Mouse (Mus musculus) hindbrain, embryonic 10.5 days (tissue): ENCODE measurements around the gene Psmb8. TPM values are rescaled to one million over a fixed set of nuclear protein-coding genes. Genes with fewer than 3 reads are reported as not detected.

ENCODE experiments used
- DNase-seq: peaks from one replicate; pipeline ENCODE4 v3.0.0-alpha.2; 2017; ENCODE audit warnings: low spot score
- H3K27ac ChIP-seq: fragments of 300-500 bp; sonication (generic); 2 replicates; pipeline ENCODE4 v1.5.1; 2016; ENCODE audit warnings: mild to moderate bottlenecking, moderate library complexity
- H3K27me3 ChIP-seq: fragments of 300-500 bp; sonication (generic); 2 replicates; pipeline ENCODE4 v1.6.1; 2016; ENCODE audit warnings: mild to moderate bottlenecking; ENCODE audit not compliant: poor library complexity, insufficient read depth, severe bottlenecking
- H3K36me3 ChIP-seq: fragments of 300-500 bp; sonication (generic); 2 replicates; pipeline ENCODE4 v1.6.1; 2016; ENCODE audit warnings: mild to moderate bottlenecking, moderate library complexity
- H3K4me1 ChIP-seq: fragments of 300-500 bp; sonication (generic); replicated peaks from 2 replicates; pipeline ENCODE4 v1.6.1; 2016; ENCODE audit warnings: mild to moderate bottlenecking
- H3K4me3 ChIP-seq: fragments of 300-500 bp; sonication (generic); 2 replicates; pipeline ENCODE4 v1.5.1; 2016; ENCODE audit warnings: mild to moderate bottlenecking, moderate library complexity
- H3K9me3 ChIP-seq: fragments of 300-500 bp; sonication (generic); 2 replicates; pipeline ENCODE4 v1.6.1; 2016; ENCODE audit warnings: mild to moderate bottlenecking, moderate library complexity
- WGBS: fragments of 180-500 bp; shearing (Covaris S2); methylation state at CpG from one replicate; pipeline ENCODE4 v1.1.7; 2016; 5-methylcytosine and 5-hydroxymethylcytosine counted together
- polyA plus RNA-seq: library from polyadenylated mRNA; unstranded; fragments of >200 nt; fragmentation: Nextera tagmentation; extraction: Ambion mirVana; gene quantifications from 2 replicates; pipeline ENCODE4 v1.2.1, GENCODE M21; 2016

Gene Psmb8
- 1.2 and 1.8 TPM in 2 replicates for polyA plus RNA-seq

DNA sequence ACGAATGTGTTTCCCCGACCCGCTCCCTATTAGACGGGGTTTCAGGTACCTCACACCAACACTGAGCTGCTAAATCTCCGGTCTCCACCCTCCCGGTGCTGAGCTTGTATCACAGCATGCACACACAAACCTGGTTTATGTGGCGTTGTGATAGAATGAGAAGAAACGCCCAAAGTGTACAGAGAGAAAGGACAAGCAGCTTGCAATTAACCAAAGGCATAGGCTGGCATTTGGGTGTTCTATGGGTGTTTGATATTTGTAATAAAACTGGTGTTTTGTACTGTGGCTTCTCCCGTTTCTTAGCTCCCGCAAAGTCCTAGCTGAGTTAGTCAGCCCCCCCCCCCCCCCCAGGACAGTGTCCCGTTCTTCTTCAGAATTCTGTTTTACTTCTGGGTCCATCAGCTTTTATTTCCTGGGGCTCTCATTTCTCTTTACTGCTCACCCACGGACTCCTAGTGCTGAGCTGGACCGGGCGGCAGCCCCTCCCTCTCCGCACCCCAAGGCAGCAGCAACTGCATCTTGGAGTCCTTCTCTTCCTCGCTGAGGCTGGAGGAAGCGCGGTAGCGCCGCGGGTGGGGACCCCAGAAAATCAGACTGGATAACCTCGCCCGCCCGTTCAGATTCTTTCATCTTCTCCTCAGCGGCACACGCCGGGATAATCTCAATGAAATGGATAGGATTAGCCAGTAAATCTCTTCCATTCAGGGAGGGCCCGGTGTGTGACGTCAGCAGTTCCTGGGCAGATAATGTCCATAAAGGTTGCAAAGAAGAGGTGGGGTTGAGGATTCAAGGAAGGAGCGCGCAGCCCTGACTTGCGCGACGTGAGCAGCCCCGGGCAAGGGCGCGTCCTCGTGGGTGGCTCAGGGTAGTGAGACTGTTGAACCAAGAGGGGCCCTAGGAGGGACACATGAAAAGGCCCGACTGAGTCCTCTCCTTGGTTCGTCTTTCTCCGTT, at the start of gene Psmb8:
TSS of gene Psmb8 (plus strand) at position 781 of the 954 bp plus-strand sequence.
- Histone ChIP-seq H3K4me3 (peak within 1 kb of the TSS; percentile 51), H3K9me3 (no peaks in the 10 kb centered on the region), H3K27me3 (peaks cover 95% of the 10 kb centered on the region), H3K27ac (no peak within 1 kb of the TSS), H3K36me3 (no peaks in the 10 kb centered on the region), H3K4me1 (peaks cover 19% of the 10 kb centered on the region)
- WGBS: 6% methylated on average over 41 of the region's 41 CpGs
- DNase-seq: peak; percentile 84

DNA sequence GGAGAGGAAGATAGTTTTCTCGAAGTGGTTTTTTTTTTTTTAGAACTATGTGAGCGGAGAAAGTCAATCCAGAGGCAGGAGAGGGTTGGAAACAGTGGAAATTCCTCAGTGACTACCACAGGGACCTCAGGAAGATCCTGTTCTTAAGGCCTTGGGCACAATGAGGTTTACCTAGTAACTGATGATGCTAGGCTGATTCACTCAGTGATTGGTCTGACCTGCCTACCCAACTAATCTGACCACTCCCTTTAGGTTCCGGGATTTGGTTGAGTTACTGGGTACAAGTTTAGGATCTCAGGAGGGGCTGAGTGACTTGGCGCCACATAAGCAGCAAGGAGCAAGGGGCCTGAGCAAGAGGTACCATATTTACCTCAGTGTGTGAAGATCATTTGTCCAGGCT, 44.6 kb upstream of the Psmb8 start, which contains the start of gene H2-DMb1:
TSS of gene H2-DMb1 (plus strand) at position 150 of the 400 bp plus-strand sequence.
- no peaks in the 10 kb centered on the region for H3K4me1 ChIP-seq
- H3K27me3 ChIP-seq: no peaks in the 10 kb centered on the region
- no peak within 1 kb of the TSS for H3K27ac ChIP-seq
- H3K4me3 ChIP-seq: no peak within 1 kb of the TSS
- H3K36me3 ChIP-seq: no peaks in the 10 kb centered on the region
- no peaks in the 10 kb centered on the region for H3K9me3 ChIP-seq
- WGBS: 62% methylated on average over 4 of the region's 4 CpGs
- DNase-seq: no peak

DNA sequence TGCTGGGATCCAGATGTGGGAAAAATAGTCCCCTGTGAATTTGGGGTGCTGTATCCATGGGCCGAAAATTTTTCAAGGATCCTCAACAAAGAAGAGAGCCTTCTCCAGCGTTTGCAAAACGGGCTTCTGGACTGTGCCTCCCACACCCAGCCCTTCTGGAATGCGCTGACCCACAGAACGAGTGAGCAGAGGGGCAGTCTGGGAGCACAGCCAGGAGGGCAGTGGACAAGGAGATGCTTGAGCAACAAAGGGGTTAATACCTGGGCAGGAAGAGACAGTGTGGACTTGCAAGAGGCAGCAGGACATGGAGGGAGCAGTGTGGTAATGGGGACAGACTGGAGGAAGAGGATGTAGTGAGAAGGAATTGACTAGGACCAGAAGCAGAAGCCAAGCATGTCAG, 42.0 kb upstream of the Psmb8 start:
- WGBS: 64% methylated on average over 5 of the region's 5 CpGs
- H3K4me3 ChIP-seq: no peak overlapping the region
- H3K4me1 ChIP-seq: no peaks in the 10 kb centered on the region
- H3K27ac ChIP-seq: no peak overlapping the region
- no peaks in the 10 kb centered on the region for H3K9me3 ChIP-seq
- H3K27me3 ChIP-seq: no peaks in the 10 kb centered on the region
- no peaks in the 10 kb centered on the region for H3K36me3 ChIP-seq
- no peak for DNase-seq

DNA sequence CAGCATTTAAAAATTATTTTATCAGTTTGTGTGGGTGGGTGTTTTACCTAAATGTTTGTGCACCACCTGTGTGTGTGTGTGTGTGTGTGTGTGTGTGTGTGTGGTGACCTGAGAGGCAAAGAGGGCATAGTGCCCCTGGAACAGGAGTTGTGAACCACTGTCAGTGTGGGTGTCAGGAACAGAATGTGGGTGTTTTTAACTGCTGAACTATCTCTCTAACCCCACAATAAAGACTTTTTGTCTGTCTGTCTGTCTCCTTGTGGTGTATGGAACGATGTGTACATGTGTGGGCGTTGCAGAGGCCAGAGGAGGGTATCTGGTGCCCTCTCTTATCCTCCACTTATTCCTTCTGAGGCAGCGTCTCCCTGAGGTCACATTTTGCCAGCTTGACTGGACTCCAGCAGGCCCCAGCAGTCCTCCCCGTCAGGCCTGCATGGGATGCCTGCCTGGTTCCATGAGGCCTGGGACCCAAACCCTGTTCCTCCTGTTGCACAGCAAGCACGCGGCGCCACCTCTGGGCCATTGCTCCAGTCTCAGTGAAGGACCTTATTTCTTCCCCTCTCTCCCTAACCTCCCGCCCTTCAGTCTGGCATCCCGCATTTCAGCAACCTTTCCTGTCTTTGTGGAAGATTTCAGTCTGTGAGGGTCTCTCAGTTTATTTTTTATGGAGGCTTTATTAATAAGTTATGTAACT, 33.2 kb upstream of the Psmb8 start:
- no peak for DNase-seq
- Histone ChIP-seq H3K9me3 (0 out of 2 replicates have a peak, but pooled peaks cover 4% of the 10 kb centered on the region), H3K4me3 (no peak overlapping the region), H3K27ac (no peak overlapping the region), H3K36me3 (no peaks in the 10 kb centered on the region), H3K27me3 (no peaks in the 10 kb centered on the region; the same call in 1 of the 2 replicates), H3K4me1 (no peaks in the 10 kb centered on the region)
- 40% methylated on average over 9 of the region's 9 CpGs for WGBS

DNA sequence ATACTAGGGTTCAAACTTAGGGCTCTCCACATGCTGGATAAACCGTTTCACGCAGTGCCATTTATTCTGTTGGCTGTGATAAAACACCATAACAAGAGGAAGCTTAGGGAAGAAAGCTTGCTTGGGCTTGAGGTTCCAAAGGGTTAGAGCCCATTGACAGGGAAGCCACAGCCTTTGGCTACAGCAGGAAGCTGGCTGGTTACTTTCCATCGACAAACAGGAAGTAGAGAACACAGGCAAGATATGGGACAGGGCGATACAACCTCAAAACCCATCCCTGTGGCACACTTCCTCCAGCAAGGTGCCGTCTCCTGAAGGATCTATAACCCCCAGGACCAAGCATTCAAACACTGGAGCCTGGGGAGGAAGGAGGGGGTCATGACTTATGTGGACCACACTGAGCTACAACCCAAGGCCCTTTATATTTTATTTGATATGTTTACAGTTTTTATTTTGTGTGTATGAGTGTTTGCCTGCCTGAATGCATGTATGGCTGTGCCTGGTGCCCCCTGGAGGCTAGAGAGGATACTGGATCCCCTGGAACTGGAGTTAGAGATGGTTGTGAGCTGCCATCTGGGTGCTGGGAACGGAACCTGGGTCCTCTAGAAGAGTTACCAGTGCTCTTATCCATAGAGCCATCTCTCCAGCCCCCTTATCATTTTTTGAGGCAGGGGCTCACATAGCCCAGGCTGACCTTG, 32.3 kb upstream of the Psmb8 start:
- Histone ChIP-seq H3K4me1 (no peaks in the 10 kb centered on the region), H3K9me3 (0 out of 2 replicates have a peak, but pooled peaks cover 4% of the 10 kb centered on the region), H3K36me3 (no peaks in the 10 kb centered on the region), H3K27ac (no peak overlapping the region), H3K27me3 (no peaks in the 10 kb centered on the region; the same call in 1 of the 2 replicates), H3K4me3 (no peak overlapping the region)
- 86% methylated on average over 6 of the region's 6 CpGs for WGBS
- DNase-seq: no peak

DNA sequence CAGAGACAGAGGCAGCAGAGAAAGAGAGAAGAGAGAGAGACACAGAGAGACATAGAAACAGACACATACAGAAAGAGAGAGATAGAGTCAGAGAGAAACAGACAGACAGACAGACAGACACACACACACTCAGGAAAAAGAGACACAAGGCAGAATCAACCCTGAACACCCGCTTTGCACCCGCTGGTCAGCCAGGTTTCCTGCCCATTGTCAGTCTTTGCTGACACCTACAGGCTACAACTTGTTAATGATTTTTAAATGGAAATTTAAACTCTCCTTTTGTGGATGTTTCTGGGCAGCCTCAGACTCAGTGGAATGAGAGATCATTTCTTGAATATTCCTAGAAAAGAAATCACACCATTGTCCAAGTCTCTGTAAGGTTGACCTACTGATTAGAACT, 28.2 kb upstream of the Psmb8 start:
- H3K4me1 ChIP-seq: no peaks in the 10 kb centered on the region
- no peak overlapping the region for H3K27ac ChIP-seq
- WGBS: 6% methylated on average over 2 of the region's 2 CpGs
- no peaks in the 10 kb centered on the region for H3K36me3 ChIP-seq
- H3K27me3 ChIP-seq: no peaks in the 10 kb centered on the region; the same call in 1 of the 2 replicates
- no peak overlapping the region for H3K4me3 ChIP-seq
- peaks cover 12% of the 10 kb centered on the region; the same call in 1 of the 2 replicates for H3K9me3 ChIP-seq
- peak; percentile 37 for DNase-seq

DNA sequence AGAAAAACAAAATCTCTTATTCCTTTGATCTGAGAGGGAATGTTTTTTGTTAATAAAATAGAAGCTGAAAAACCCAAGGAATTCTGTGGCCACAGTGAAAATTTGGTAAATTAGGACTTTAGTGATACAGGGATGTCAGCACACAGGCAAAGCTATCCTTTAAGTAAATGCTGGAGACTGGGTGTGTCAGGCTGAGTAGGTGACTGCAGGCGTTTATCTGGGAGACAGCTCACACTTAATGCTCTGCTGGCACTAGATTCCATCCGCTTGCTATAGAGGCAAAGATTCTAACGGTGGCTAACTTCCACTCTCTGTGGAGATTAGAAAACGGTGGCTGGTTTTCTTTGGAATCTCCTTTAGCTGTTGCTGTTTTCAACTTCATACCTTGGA, 27.0 kb upstream of the Psmb8 start:
- no peak overlapping the region for H3K4me3 ChIP-seq
- no peaks in the 10 kb centered on the region; the same call in 1 of the 2 replicates for H3K27me3 ChIP-seq
- H3K4me1 ChIP-seq: no peaks in the 10 kb centered on the region
- WGBS: 31% methylated on average over 4 of the region's 4 CpGs
- H3K36me3 ChIP-seq: no peaks in the 10 kb centered on the region
- DNase-seq: no peak
- H3K9me3 ChIP-seq: peaks cover 10% of the 10 kb centered on the region; the same call in 1 of the 2 replicates
- H3K27ac ChIP-seq: no peak overlapping the region

DNA sequence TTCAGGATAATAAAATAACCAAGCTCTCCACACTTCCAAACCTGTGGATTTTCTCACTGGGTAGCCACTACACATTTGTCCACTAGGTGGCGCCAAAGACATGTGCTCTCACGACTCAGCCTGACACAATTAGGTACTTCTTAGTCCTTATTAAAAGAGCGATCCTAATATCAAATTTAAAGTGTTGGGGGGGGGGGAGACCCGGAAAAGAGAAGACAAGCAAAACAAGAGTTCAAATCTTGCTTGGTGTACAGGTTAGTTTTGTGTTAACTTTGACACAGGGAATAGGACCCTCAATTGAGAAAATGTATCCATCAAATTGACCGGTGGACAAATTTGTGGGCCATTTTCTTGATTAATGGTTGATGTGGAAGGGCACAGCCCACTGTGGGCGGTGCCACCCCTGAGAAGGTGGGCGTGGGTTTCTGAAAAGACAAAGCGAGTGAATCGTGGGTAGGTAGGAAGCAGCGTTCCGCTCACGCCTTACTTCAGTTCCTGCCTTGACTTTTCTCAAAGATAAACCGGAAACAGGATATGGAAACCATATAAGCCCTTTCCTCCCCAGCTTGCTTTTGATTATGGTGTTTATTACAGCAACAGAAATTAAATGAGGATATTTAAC, 26.5 kb upstream of the Psmb8 start:
- DNase-seq: peak; percentile 67
- no peaks in the 10 kb centered on the region; the same call in 1 of the 2 replicates for H3K27me3 ChIP-seq
- H3K4me1 ChIP-seq: no peaks in the 10 kb centered on the region
- H3K36me3 ChIP-seq: no peaks in the 10 kb centered on the region
- WGBS: 46% methylated on average over 13 of the region's 13 CpGs
- H3K9me3 ChIP-seq: peaks cover 7% of the 10 kb centered on the region; the same call in 1 of the 2 replicates
- no peak overlapping the region for H3K27ac ChIP-seq
- no peak overlapping the region for H3K4me3 ChIP-seq

DNA sequence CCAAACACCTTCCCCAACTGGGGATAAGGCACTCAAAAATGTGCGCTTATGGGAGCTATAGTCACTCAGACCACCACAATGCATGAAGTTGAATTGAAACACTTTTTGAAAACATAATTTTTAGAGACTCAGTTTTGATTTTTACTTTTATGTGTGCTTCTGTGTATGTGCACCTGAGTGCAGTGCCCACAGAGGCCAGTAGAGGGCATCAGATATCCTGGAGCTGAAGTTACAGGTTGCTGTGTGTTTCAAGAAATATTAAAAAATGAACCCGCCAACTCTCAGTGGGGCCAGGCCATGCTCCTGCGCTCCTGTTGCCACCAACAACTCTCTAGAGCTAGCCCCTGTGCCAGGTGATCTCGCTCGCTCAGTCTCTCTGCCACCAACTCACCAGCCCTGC, 25.0 kb upstream of the Psmb8 start:
- Histone ChIP-seq H3K4me1 (no peaks in the 10 kb centered on the region), H3K4me3 (no peak overlapping the region), H3K9me3 (peaks cover 17% of the 10 kb centered on the region), H3K27me3 (no peaks in the 10 kb centered on the region; the same call in 1 of the 2 replicates), H3K36me3 (no peaks in the 10 kb centered on the region), H3K27ac (no peak overlapping the region)
- 96% methylated on average over 5 of the region's 5 CpGs for WGBS
- no peak for DNase-seq

DNA sequence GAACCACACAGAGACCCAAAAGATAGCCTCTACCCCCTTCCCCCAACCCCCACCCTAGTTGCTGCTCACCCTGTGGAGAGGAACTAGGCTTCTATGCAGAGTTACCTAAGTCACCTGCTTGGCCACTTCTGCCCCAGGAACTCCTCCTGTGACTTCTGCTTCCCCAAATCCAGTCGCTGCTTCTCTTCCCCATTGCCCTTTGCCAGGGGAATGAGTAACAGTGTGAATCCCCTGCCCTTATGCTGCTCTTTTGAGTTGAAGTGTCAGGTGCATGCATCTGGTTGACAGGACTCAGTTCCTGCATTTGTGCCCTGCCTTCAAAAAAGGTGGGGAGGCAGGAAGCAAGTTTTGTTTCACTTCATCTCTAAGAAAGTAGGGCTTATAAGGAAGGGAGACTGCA, 23.4 kb upstream of the Psmb8 start:
- no peaks in the 10 kb centered on the region; the same call in 1 of the 2 replicates for H3K27me3 ChIP-seq
- 58% methylated on average over 1 of the region's 1 CpGs for WGBS
- no peak overlapping the region for H3K4me3 ChIP-seq
- no peak overlapping the region for H3K27ac ChIP-seq
- no peaks in the 10 kb centered on the region for H3K36me3 ChIP-seq
- DNase-seq: no peak
- H3K9me3 ChIP-seq: peaks cover 21% of the 10 kb centered on the region
- no peaks in the 10 kb centered on the region for H3K4me1 ChIP-seq

DNA sequence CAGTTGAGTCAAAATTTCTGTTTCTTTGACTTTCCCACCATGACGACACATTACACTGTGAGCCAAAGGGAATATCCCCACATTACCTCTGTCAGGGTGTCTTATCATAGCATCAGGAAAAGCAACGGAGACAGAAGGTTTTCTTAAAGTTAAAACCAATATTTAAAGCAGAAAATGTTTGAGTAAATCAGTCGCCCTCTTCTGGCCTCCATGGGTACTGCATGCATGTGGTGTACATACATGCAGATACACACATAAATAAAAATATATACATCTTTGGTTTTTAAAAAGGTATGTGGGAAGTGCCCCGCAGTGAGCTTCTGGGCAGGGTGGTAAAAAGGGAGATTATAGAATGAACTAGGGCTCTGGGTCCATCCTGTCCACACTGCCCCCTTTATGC, 20.3 kb upstream of the Psmb8 start:
- H3K9me3 ChIP-seq: peaks cover 20% of the 10 kb centered on the region
- peaks cover 2% of the 10 kb centered on the region; the same call in 1 of the 2 replicates for H3K27me3 ChIP-seq
- no peak overlapping the region for H3K27ac ChIP-seq
- 71% methylated on average over 4 of the region's 4 CpGs for WGBS
- H3K4me3 ChIP-seq: no peak overlapping the region
- H3K4me1 ChIP-seq: no peaks in the 10 kb centered on the region
- H3K36me3 ChIP-seq: no peaks in the 10 kb centered on the region
- no peak for DNase-seq

DNA sequence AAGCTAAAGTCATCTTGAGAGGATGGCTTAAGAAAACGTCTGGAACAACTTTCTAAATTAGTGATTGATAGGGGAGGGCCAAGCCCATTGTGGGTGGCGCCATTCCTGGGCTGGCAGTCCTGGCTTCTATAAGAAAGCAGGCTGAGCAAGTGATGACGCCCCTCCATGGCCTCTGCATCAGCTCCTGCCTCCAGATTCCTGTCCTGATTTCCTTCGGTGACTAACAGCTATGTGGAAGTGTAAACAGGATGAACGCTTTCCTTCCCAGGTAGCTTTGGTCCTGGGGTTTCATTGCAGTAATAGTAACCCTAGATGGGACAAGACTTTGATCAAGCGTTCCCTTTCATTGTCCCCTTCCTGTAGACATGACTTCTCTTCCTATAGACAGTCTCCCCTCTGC, 18.5 kb upstream of the Psmb8 start:
- DNase-seq: no peak
- H3K36me3 ChIP-seq: no peaks in the 10 kb centered on the region
- WGBS: 66% methylated on average over 6 of the region's 6 CpGs
- H3K4me3 ChIP-seq: no peak overlapping the region
- H3K27me3 ChIP-seq: peaks cover 12% of the 10 kb centered on the region
- H3K27ac ChIP-seq: no peak overlapping the region
- H3K9me3 ChIP-seq: peaks cover 13% of the 10 kb centered on the region
- H3K4me1 ChIP-seq: no peaks in the 10 kb centered on the region
